Mouse (Mus musculus) liver, embryonic 14 days (tissue): ENCODE results near the gene Cd276. TPM values are rescaled to one million over a fixed set of nuclear protein-coding genes. Genes with fewer than 3 reads are reported as not detected.

Experiments
- polyA plus RNA-seq: library from polyadenylated mRNA; depleted of rRNA; stranded (reverse); fragments of >200 nt; gene quantifications from 2 replicates; pipeline ENCODE4 v1.2.3, GENCODE M21; 2012; rRNA removed

Cd276 gene
- polyA plus RNA-seq = 0.82 and 1.1 TPM in 2 replicates

DNA sequence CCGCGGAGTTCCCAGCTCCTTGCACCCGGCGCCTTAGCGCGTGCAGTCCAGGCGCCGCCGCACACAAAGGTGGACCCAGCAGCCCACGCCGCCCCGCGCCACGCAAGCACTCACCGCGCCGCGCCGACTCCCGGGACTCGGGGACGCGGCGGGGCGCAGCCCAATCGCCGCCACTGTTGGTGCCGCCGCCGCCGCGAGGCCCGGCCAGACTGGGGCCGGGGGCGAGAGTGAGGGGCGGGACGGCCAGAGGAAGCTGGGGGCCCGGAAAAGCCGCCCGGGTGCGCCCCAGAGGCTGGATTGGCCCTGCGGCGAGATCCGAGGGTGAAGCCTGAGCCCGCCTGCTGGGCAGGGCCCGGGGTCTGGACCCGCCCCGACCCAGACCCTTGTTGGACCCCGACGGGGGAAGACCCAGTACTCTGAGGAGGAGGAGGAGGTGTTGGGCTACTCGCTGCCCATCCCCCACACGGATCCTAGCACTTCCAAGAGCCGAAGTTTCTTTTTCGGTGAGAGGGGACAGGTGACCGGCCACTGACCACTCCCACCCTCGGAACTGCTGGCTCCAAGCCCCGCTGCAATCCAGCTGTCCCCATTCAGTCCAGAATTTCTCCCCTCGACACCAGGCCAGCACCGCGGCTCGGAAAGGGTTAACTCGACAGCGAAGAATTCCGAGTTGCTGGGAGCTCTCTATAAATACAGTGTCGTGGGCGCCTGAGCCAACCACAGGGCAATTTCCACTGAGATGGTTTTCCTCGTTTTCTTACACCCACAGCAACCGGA, at the start of gene Cd276:
Cd276 (minus strand) TSS at position 530 of the 777 bp plus-strand sequence.

DNA sequence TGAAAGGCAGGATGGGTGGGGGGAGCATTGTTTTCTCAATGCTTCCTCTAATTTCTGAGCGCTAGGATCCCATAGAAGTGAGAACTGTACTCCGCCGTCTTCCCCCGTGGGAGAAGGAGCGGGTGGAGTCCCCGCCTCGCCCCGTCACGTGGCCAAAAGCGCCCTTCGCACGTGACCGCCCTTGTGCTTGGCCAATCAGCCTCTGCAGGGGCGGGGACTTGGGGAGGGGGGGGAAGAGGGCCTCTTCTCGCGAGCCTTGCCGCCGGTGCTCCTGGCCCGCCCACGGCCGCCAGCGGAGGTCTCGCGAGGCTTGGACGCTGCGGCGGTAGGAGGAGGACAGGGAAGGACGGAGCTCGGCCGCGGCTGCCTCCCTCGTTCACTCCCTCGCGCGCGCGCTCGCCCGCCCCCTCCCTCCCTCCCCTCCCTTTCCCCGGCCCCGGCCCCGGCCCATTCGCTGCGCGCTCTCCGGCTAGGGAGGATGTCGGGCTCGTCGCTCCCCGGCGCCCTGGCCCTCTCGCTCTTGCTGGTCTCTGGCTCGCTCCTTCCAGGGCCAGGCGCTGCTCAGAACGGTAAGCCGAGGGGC, 26.8 kb upstream of the Cd276 start, which contains the start of gene Nptn:
Nptn (plus strand) TSS at position 283 of the 583 bp plus-strand sequence.

DNA sequence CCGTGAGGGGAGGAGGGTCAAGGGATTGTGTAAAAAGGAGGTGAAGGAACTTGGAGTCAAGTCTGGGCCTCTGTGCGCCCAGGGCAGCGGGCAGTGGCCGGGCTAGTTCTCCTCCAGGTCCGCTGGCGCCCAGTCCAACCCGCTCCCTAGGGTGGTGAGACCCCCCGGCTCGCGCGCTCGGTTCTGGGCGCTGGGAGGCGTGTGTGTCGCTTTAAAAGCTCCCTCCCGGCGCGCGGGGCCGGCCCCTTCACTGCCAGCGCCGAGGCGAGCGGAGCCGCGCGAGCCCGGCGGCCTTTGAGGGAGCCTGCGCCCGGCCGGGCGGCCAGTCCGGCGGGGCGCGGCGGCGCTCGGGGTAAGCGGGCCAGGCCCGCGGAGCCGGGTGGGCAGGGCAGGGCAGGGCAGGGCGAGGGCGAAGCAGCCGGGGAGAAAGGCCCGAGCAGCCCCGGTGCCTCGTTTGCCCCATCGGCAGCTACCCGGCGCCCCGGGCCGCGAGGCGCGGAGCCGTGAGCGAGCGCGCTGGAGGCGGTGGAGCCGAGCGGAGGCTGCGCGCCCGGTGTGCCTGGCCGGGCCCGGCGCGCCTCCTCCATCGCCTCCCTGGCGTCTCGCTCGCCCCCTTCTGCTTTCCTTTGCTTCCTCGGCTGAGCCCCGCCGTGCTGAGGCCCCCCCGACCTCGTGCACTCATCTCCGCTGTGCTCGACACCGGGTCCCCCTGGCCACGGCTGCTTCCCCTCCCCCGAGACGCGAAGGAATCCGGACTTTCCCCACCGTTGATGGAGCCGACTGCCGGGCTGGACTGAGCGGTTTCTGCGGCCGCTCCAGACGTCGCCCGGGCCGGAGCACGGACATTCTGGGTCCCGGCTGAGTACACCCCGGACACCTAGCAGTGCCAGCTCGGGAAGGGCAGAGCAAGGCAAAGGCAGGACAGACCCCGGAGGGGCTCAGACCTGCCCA, 67.1 kb downstream of the Cd276 start, which contains the start of gene Insyn1:
Insyn1 (plus strand) TSS at position 753 of the 951 bp plus-strand sequence.

Other genes with a start within 250 kb of the Cd276 start
- 0.82 and 1.7 TPM in 2 replicates for gene Loxl1, start 242.3 kb downstream of the Cd276 start, polyA plus RNA-seq
- gene Tbc1d21, start 185.0 kb downstream of the Cd276 start, polyA plus RNA-seq = not detected in 2 replicates
- gene Insyn1, start 66.8 kb downstream of the Cd276 start, polyA plus RNA-seq = 0.05 and 0.16 TPM in 2 replicates
- gene Nptn, start 26.8 kb upstream of the Cd276 start, polyA plus RNA-seq = 118 and 137 TPM in 2 replicates
- gene Rec114, start 188.5 kb upstream of the Cd276 start, polyA plus RNA-seq = 13.5 and 17.0 TPM in 2 replicates